Comparison of ENCODE assay signal across 8 mouse cellular contexts in genomic region chr7:28268042-28268531, GRCm38 (mm10). TPM values are rescaled to one million over a fixed set of nuclear protein-coding genes. Genes with fewer than 3 reads are reported as not detected.
A peak's percentile ranks its signal among the peaks of the same experiment; 100 is the strongest.
DNase-seq lines count a peak whose midpoint lies in the region; ATAC-seq lines count a peak whose summit lies in the region.

No protein-coding gene starts in this region.

- H3K27me3 ChIP-seq in forebrain, embryonic 10.5 days (ENCODE audit: poor library complexity, severe bottlenecking), result no peaks in the 10 kb centered on the region
- no peaks in the 10 kb centered on the region for H3K27me3 ChIP-seq in heart, embryonic 16.5 days (ENCODE audit: control insufficient read depth, insufficient read depth, low read length)
- peaks cover 37% of the 10 kb centered on the region for H3K27me3 ChIP-seq in liver, embryonic 15.5 days
- H3K27me3 ChIP-seq in neural tube, embryonic 13.5 days, result peaks cover 5% of the 10 kb centered on the region

- ATAC-seq in heart, embryonic 16.5 days (replicated peaks; ENCODE audit: extremely low read depth, insufficient read depth, low FRiP score), result peak; percentile 77
- ATAC-seq in liver, embryonic 15.5 days (ENCODE audit: insufficient read depth), result peak; percentile 28; the same call in 1 of the 2 replicates
- peak; percentile 79 for ATAC-seq in neural tube, embryonic 13.5 days (ENCODE audit: low read depth)

- WGBS in forebrain, embryonic 10.5 days, result 2% methylated on average over 62 of the region's 62 CpGs
- WGBS in heart, embryonic 16.5 days, result under 1% methylated on average over 54 of the region's 62 CpGs
- WGBS in liver, embryonic 15.5 days (ENCODE audit: insufficient replicate concordance), result under 1% methylated on average over 58 of the region's 62 CpGs
- under 1% methylated on average over 54 of the region's 62 CpGs for WGBS in neural tube, embryonic 13.5 days

- peak overlapping the region; percentile 72 for H3K4me2 ChIP-seq in heart, embryonic 16.5 days (ENCODE audit: low read depth, low read length)
- H3K4me2 ChIP-seq in liver, embryonic 15.5 days, result peak overlapping the region; percentile 75
- H3K4me2 ChIP-seq in neural tube, embryonic 13.5 days, result peak overlapping the region; percentile 87

- peak; percentile 33 to 39 for DNase-seq in B cell, adult 2 months
- DNase-seq in adrenal gland, postnatal 36 days, result peak; percentile 76 to 83
- DNase-seq in forebrain, embryonic 10.5 days (ENCODE audit: extremely low spot score, low spot score), result peak; percentile 70
- DNase-seq in kidney, postnatal 10 days, result peak; percentile 73
- peak; percentile 50 for DNase-seq in thymus, postnatal 14 days

- H3K4me3 ChIP-seq in forebrain, embryonic 10.5 days, result peak overlapping the region; percentile 89
- peak overlapping the region; percentile 76 for H3K4me3 ChIP-seq in heart, embryonic 16.5 days (ENCODE audit: low read length)
- peak overlapping the region; percentile 62 for H3K4me3 ChIP-seq in liver, embryonic 15.5 days (replicated peaks)
- peak overlapping the region; percentile 86 for H3K4me3 ChIP-seq in neural tube, embryonic 13.5 days

- peaks cover 41% of the 10 kb centered on the region for H3K36me3 ChIP-seq in forebrain, embryonic 10.5 days (replicated peaks)
- peaks cover 17% of the 10 kb centered on the region; the same call in 1 of the 2 replicates for H3K36me3 ChIP-seq in heart, embryonic 16.5 days (ENCODE audit: control insufficient read depth, insufficient read depth)
- H3K36me3 ChIP-seq in liver, embryonic 15.5 days (replicated peaks), result no peaks in the 10 kb centered on the region
- H3K36me3 ChIP-seq in neural tube, embryonic 13.5 days, result peaks cover 26% of the 10 kb centered on the region

- H3K9me3 ChIP-seq in forebrain, embryonic 10.5 days, result peaks cover 21% of the 10 kb centered on the region
- no peaks in the 10 kb centered on the region for H3K9me3 ChIP-seq in heart, embryonic 16.5 days (replicated peaks; ENCODE audit: control insufficient read depth, low read length)
- H3K9me3 ChIP-seq in liver, embryonic 15.5 days (replicated peaks), result no peaks in the 10 kb centered on the region
- H3K9me3 ChIP-seq in neural tube, embryonic 13.5 days, result no peaks in the 10 kb centered on the region

- peak overlapping the region; percentile 96 for H3K9ac ChIP-seq in heart, embryonic 16.5 days (ENCODE audit: low read length)
- H3K9ac ChIP-seq in liver, embryonic 15.5 days, result peak overlapping the region; percentile 42; the same call in 1 of the 2 replicates
- peak overlapping the region; percentile 99 for H3K9ac ChIP-seq in neural tube, embryonic 13.5 days

- peak overlapping the region; percentile 96 for H3K27ac ChIP-seq in forebrain, embryonic 10.5 days
- peak overlapping the region; percentile 84 for H3K27ac ChIP-seq in heart, embryonic 16.5 days (ENCODE audit: low read length)
- H3K27ac ChIP-seq in liver, embryonic 15.5 days (replicated peaks), result no peak overlapping the region
- peak overlapping the region; percentile 96 for H3K27ac ChIP-seq in neural tube, embryonic 13.5 days (replicated peaks)

- H3K4me1 ChIP-seq in forebrain, embryonic 10.5 days, result peaks cover 15% of the 10 kb centered on the region
- peaks cover 6% of the 10 kb centered on the region for H3K4me1 ChIP-seq in heart, embryonic 16.5 days (ENCODE audit: control insufficient read depth, insufficient read depth, low read length)
- H3K4me1 ChIP-seq in liver, embryonic 15.5 days (replicated peaks), result peaks cover 7% of the 10 kb centered on the region
- peaks cover 17% of the 10 kb centered on the region for H3K4me1 ChIP-seq in neural tube, embryonic 13.5 days (replicated peaks)

RNA-seq across cellular contexts. Expression of gene Eid2, which starts 0.4 kb away (rescaled TPM):
- total RNA-seq in adrenal gland, postnatal 36 days (2021), result 10 to 100 TPM; 25.2 to 51.2 TPM
- polyA plus RNA-seq in forebrain, embryonic 10.5 days (2016; fragmentation: Nextera tagmentation; extraction: Ambion mirVana), result 1.4 and 1.7 TPM in 2 replicates
- polyA plus RNA-seq in heart, embryonic 16.5 days (2015; fragmentation: Nextera tagmentation; extraction: Ambion mirVana), result 0.68 and 0.94 TPM in 2 replicates
- 0.52 and 0.75 TPM in 2 replicates for polyA plus RNA-seq in liver, embryonic 15.5 days (2015; fragmentation: Nextera tagmentation; extraction: Ambion mirVana)
- 7.0 and 13.5 TPM in 2 replicates for polyA plus RNA-seq in neural tube, embryonic 13.5 days (2015; fragmentation: Nextera tagmentation; extraction: Ambion mirVana)

RNA-seq across cellular contexts. Expression of gene Eid2b, which starts 9.5 kb away (rescaled TPM):
- 10 to 100 TPM; 13.7 to 18.4 TPM for total RNA-seq in adrenal gland, postnatal 36 days (2021)
- 9.6 and 9.7 TPM in 2 replicates for polyA plus RNA-seq in forebrain, embryonic 10.5 days (2016; fragmentation: Nextera tagmentation; extraction: Ambion mirVana)
- 6.6 and 7.3 TPM in 2 replicates for polyA plus RNA-seq in heart, embryonic 16.5 days (2015; fragmentation: Nextera tagmentation; extraction: Ambion mirVana)
- polyA plus RNA-seq in liver, embryonic 15.5 days (2015; fragmentation: Nextera tagmentation; extraction: Ambion mirVana), result 1.7 and 1.8 TPM in 2 replicates
- 37.2 and 38.2 TPM in 2 replicates for polyA plus RNA-seq in neural tube, embryonic 13.5 days (2015; fragmentation: Nextera tagmentation; extraction: Ambion mirVana)

RNA-seq across cellular contexts. Expression of gene Selenov, which starts 22.9 kb away (rescaled TPM):
- 1 to 10 TPM in 1 of 2 experiments, not detected in 1; 1.1 TPM for total RNA-seq in adrenal gland, postnatal 36 days (2021)
- 0.50 and 0.66 TPM in 2 replicates for polyA plus RNA-seq in forebrain, embryonic 10.5 days (2016; fragmentation: Nextera tagmentation; extraction: Ambion mirVana)
- polyA plus RNA-seq in heart, embryonic 16.5 days (2015; fragmentation: Nextera tagmentation; extraction: Ambion mirVana), result not detected in 2 replicates
- 0.07 TPM in 1 of 2 replicates, not detected in the other for polyA plus RNA-seq in liver, embryonic 15.5 days (2015; fragmentation: Nextera tagmentation; extraction: Ambion mirVana)
- 0.50 and 0.69 TPM in 2 replicates for polyA plus RNA-seq in neural tube, embryonic 13.5 days (2015; fragmentation: Nextera tagmentation; extraction: Ambion mirVana)

RNA-seq across cellular contexts. Expression of gene Dll3, which starts 34.0 kb away (rescaled TPM):
- under 1 TPM in 1 of 2 experiments, not detected in 1; 0.89 TPM for total RNA-seq in adrenal gland, postnatal 36 days (2021)
- polyA plus RNA-seq in forebrain, embryonic 10.5 days (2016; fragmentation: Nextera tagmentation; extraction: Ambion mirVana), result 13.4 and 13.7 TPM in 2 replicates
- 0.16 and 0.17 TPM in 2 replicates for polyA plus RNA-seq in heart, embryonic 16.5 days (2015; fragmentation: Nextera tagmentation; extraction: Ambion mirVana)
- polyA plus RNA-seq in liver, embryonic 15.5 days (2015; fragmentation: Nextera tagmentation; extraction: Ambion mirVana), result not detected in 2 replicates
- polyA plus RNA-seq in neural tube, embryonic 13.5 days (2015; fragmentation: Nextera tagmentation; extraction: Ambion mirVana), result 31.1 and 31.6 TPM in 2 replicates

RNA-seq across cellular contexts. Expression of gene Timm50, which starts 43.8 kb away (rescaled TPM):
- total RNA-seq in adrenal gland, postnatal 36 days (2021), result 100 to 1,000 TPM in 1 of 2 experiments, 10 to 100 TPM in 1; 84.0 to 102 TPM
- 238 and 253 TPM in 2 replicates for polyA plus RNA-seq in forebrain, embryonic 10.5 days (2016; fragmentation: Nextera tagmentation; extraction: Ambion mirVana)
- polyA plus RNA-seq in heart, embryonic 16.5 days (2015; fragmentation: Nextera tagmentation; extraction: Ambion mirVana), result 130 and 132 TPM in 2 replicates
- 78.3 and 85.2 TPM in 2 replicates for polyA plus RNA-seq in liver, embryonic 15.5 days (2015; fragmentation: Nextera tagmentation; extraction: Ambion mirVana)
- polyA plus RNA-seq in neural tube, embryonic 13.5 days (2015; fragmentation: Nextera tagmentation; extraction: Ambion mirVana), result 125 and 131 TPM in 2 replicates

Comparison
In these comparisons a context has a peak if more than half of its experiments do, and no peak if none do; other contexts are left out.
1. ATAC-seq: peak in every context shown above with its lines; median percentile 79 in neural tube, embryonic 13.5 days; 77 in heart, embryonic 16.5 days; 28 in liver, embryonic 15.5 days.
2. H3K9ac ChIP-seq: peak in every context shown above with its lines; median percentile 99 in neural tube, embryonic 13.5 days; 96 in heart, embryonic 16.5 days; 42 in liver, embryonic 15.5 days.